Mouse (Mus musculus) hindbrain, postnatal 0 days (tissue): Measurements from ENCODE around the gene Clec2l. TPM values are rescaled to one million over a fixed set of nuclear protein-coding genes. Genes with fewer than 3 reads are reported as not detected.

ENCODE experiments used
- ATAC-seq: fragments of 200-750 bp; cut with Nextera tagmentation; 2 replicates; pipeline ENCODE4 v1.8.0; 2017; ENCODE audit warnings: mild to moderate bottlenecking, moderate TSS enrichment, moderate library complexity
- DNase-seq: peaks from one replicate; pipeline ENCODE4 v3.0.0-alpha.2; 2015; ENCODE audit warnings: low spot score
- H3K27ac ChIP-seq: fragments of 300-500 bp; sonication (generic); 2 replicates; pipeline ENCODE4 v1.5.1; 2014; ENCODE audit warnings: mild to moderate bottlenecking
- H3K27me3 ChIP-seq: fragments of 300-500 bp; sonication (generic); 2 replicates; pipeline ENCODE4 v1.6.1; 2014; ENCODE audit warnings: low read length, mixed read lengths; ENCODE audit not compliant: insufficient read depth
- H3K36me3 ChIP-seq: fragments of 300-500 bp; sonication (generic); 2 replicates; pipeline ENCODE4 v1.6.1; 2014; ENCODE audit warnings: low read length, mixed read lengths; ENCODE audit not compliant: insufficient read depth
- H3K4me1 ChIP-seq: fragments of 300-500 bp; sonication (generic); 2 replicates; pipeline ENCODE4 v1.6.1; 2014; ENCODE audit warnings: antibody characterized with exemption, low read length, mixed read lengths; ENCODE audit not compliant: insufficient read depth
- H3K4me2 ChIP-seq: fragments of 300-500 bp; sonication (generic); 2 replicates; pipeline ENCODE4 v1.6.1; 2014; ENCODE audit warnings: low read depth, mild to moderate bottlenecking, low read length, moderate library complexity, mixed read lengths
- H3K4me3 ChIP-seq: fragments of 300-500 bp; sonication (generic); 2 replicates; pipeline ENCODE4 v1.5.1; 2014; ENCODE audit warnings: low read length
- H3K9ac ChIP-seq: fragments of 300-500 bp; sonication (generic); replicated peaks from 2 replicates; pipeline ENCODE4 v1.6.1; 2014; ENCODE audit warnings: mild to moderate bottlenecking, low read length, moderate library complexity, mixed read lengths
- H3K9me3 ChIP-seq: fragments of 300-500 bp; sonication (generic); 2 replicates; pipeline ENCODE4 v1.6.1; 2016; ENCODE audit warnings: low read length, mixed read lengths
- CTCF ChIP-seq: IDR thresholded peaks from 2 replicates; pipeline ENCODE4 v1.5.1; 2016; ENCODE audit warnings: antibody characterized with exemption, control low read depth, low read depth
- WGBS: fragments of 180-500 bp; shearing (Covaris S2); extraction: QIAGEN DNeasy Blood & Tissue Kit; methylation state at CpG from one replicate; pipeline ENCODE4 v1.1.7; 2014; 5-methylcytosine and 5-hydroxymethylcytosine counted together
- polyA plus RNA-seq: library from polyadenylated mRNA; unstranded; fragments of >200 nt; fragmentation: Nextera tagmentation; extraction: Ambion mirVana; gene quantifications from 2 replicates; pipeline ENCODE4 v1.2.1, GENCODE M21; 2015
- total RNA-seq: library from RNA; depleted of rRNA; stranded (reverse); fragments of >200 nt; gene quantifications from 2 replicates; pipeline ENCODE4 v1.2.3, GENCODE M21; 2014

Gene Clec2l
- total and polyA plus RNA-seq, 2 experiments from 2014 or later = 53.0 to 143 TPM

DNA sequence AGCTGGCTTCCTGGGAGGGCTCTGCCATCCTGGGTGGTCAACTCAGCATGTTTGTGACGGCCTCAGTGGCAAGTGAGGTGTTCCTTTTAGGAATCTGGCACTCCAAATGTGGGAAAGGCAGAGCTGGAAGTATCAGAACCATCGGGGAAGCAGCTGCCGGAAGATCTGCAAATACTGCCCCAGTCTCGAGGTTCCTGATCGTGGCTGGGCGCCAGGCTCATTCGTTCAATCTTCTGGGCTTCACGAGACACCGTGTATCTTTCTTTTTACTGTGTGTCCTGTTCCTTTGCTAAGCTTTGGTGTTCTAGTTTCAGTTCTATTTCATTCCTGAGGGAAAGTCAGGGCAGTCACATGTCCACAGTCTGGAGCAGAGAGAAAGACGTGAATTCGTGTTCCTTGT is 22.5 kb upstream of the Clec2l start:
- H3K9ac ChIP-seq = no peak overlapping the region
- no peak overlapping the region for H3K27ac ChIP-seq
- ATAC-seq (no peak), DNase-seq (no peak)
- H3K4me2 ChIP-seq = no peak overlapping the region
- peaks cover 18% of the 10 kb centered on the region; the same call in 1 of the 2 replicates for H3K27me3 ChIP-seq
- H3K4me3 ChIP-seq = no peak overlapping the region
- 71% methylated on average over 11 of the region's 11 CpGs for WGBS
- peaks cover 7% of the 10 kb centered on the region; the same call in 1 of the 2 replicates for H3K4me1 ChIP-seq
- TF ChIP-seq CTCF = no peak
- no peaks in the 10 kb centered on the region for H3K9me3 ChIP-seq
- no peaks in the 10 kb centered on the region for H3K36me3 ChIP-seq

DNA sequence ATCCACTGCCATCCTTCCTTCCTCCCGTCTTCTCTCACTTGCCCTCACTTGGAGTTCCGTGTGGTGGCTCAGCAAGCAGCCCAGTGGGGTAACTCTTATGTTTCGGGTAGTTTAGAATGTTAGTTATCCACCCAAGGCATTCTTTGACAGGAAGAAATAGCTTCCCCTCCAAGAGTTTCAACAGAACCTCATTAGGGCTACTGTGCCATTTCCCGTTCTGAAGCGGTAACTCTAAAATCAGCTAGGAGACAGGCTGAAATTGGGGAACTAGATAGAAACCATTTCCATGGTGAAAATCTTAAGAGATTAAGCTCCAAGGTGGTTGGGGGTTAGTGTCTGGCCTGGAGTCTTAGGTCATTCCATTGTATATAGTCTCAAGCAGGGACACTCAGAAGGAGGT is 21.6 kb upstream of the Clec2l start:
- Histone ChIP-seq H3K36me3 (no peaks in the 10 kb centered on the region), H3K9me3 (no peaks in the 10 kb centered on the region), H3K27me3 (peaks cover 15% of the 10 kb centered on the region; the same call in 1 of the 2 replicates), H3K4me1 (peaks cover under 1% of the 10 kb centered on the region; the same call in 1 of the 2 replicates), H3K4me3 (no peak overlapping the region), H3K9ac (no peak overlapping the region), H3K4me2 (no peak overlapping the region), H3K27ac (no peak overlapping the region)
- ATAC-seq = no peak
- TF ChIP-seq CTCF = no peak
- WGBS = 63% methylated on average over 5 of the region's 5 CpGs
- no peak for DNase-seq

- 39% methylated on average over 5 of the region's 5 CpGs for WGBS
- TF ChIP-seq CTCF = peak; percentile 39
- Histone ChIP-seq H3K27ac (no peak overlapping the region), H3K27me3 (peaks cover 15% of the 10 kb centered on the region; the same call in 1 of the 2 replicates), H3K4me1 (no peaks in the 10 kb centered on the region), H3K4me3 (no peak overlapping the region), H3K4me2 (no peak overlapping the region), H3K9ac (no peak overlapping the region), H3K9me3 (no peaks in the 10 kb centered on the region), H3K36me3 (no peaks in the 10 kb centered on the region)
- ATAC-seq (no peak; the same call in 1 of the 2 replicates), DNase-seq (peak; percentile 31)
Measured at GRCm38 (mm10) chr6:38641645-38642044, 21.2 kb upstream of the Clec2l start.

DNA sequence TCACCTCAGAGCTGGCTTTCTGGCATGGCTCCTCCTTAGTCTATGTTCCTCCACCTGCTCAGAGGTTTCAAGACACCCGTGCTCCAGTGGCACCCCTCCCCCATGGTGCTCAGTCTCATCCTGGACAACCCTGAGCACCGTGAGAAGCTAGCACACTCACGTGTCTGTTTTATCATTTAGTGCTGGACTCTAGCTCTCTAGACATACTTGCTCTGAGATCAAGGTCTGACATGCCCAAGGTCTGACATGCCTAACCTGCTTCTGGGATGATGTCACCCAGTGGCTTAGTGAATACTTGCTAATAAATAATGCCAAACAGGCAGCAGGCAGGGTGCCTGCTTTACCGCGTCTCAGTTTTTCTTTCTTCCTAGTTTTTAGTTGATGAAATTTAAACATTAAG is 20.3 kb upstream of the Clec2l start:
- Histone ChIP-seq H3K4me1 (no peaks in the 10 kb centered on the region), H3K9me3 (no peaks in the 10 kb centered on the region), H3K4me2 (no peak overlapping the region), H3K36me3 (no peaks in the 10 kb centered on the region), H3K4me3 (no peak overlapping the region), H3K27me3 (peaks cover 13% of the 10 kb centered on the region; the same call in 1 of the 2 replicates), H3K9ac (no peak overlapping the region), H3K27ac (no peak overlapping the region)
- ATAC-seq (0 out of 2 replicates have a peak, but pooled peaks have one; percentile 25), DNase-seq (no peak)
- 78% methylated on average over 5 of the region's 5 CpGs for WGBS
- TF ChIP-seq CTCF = no peak

DNA sequence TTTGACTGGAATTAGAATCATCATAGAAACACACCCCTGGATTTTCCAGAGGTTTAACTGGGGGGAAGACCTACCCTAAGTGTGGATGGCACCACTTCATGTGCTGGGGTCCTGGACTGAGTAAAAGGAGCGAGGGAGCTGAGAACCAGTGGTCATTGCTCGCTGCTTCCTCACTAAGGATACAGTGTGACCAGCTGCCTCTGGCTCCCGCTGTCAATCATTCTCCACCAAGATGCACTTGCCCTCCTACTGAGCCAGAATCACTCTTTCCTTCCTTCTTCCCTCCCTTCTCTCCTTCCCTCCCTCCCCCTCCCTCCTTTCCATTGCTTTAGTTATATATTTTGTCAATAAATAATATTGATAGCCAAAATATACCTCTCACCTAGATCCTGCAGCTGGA is 19.8 kb upstream of the Clec2l start:
- no peaks in the 10 kb centered on the region for H3K4me1 ChIP-seq
- H3K9ac ChIP-seq = no peak overlapping the region
- H3K36me3 ChIP-seq = no peaks in the 10 kb centered on the region
- no peaks in the 10 kb centered on the region for H3K9me3 ChIP-seq
- 70% methylated on average over 3 of the region's 3 CpGs for WGBS
- DNase-seq (no peak), ATAC-seq (no peak)
- no peak overlapping the region for H3K4me2 ChIP-seq
- H3K27ac ChIP-seq = no peak overlapping the region
- peaks cover 8% of the 10 kb centered on the region; the same call in 1 of the 2 replicates for H3K27me3 ChIP-seq
- no peak for TF ChIP-seq CTCF
- H3K4me3 ChIP-seq = no peak overlapping the region

GRCm38 (mm10) chr6:38649545-38649944 is 13.3 kb upstream of the Clec2l start:
- H3K4me3 ChIP-seq = no peak overlapping the region
- DNase-seq (no peak), ATAC-seq (no peak)
- H3K27me3 ChIP-seq = no peaks in the 10 kb centered on the region
- 73% methylated on average over 3 of the region's 3 CpGs for whole genome bisulfite sequencing
- TF ChIP-seq CTCF = peak; percentile 24; the same call in 1 of the 2 replicates
- H3K4me2 ChIP-seq = no peak overlapping the region
- H3K4me1 ChIP-seq = no peaks in the 10 kb centered on the region
- no peak overlapping the region for H3K9ac ChIP-seq
- H3K36me3 ChIP-seq = no peaks in the 10 kb centered on the region
- H3K27ac ChIP-seq = no peak overlapping the region
- H3K9me3 ChIP-seq = no peaks in the 10 kb centered on the region

GRCm38 (mm10) chr6:38650263-38650937 is 12.5 kb upstream of the Clec2l start:
- ATAC-seq (peak; percentile 82), DNase-seq (peak; percentile 84)
- peak; percentile 97 for TF ChIP-seq CTCF
- Histone ChIP-seq H3K27me3 (no peaks in the 10 kb centered on the region), H3K27ac (no peak overlapping the region), H3K4me2 (no peak overlapping the region), H3K4me3 (no peak overlapping the region), H3K9me3 (no peaks in the 10 kb centered on the region), H3K36me3 (no peaks in the 10 kb centered on the region), H3K4me1 (no peaks in the 10 kb centered on the region), H3K9ac (no peak overlapping the region)
- WGBS = 38% methylated on average over 14 of the region's 14 CpGs
